Mouse (Mus musculus) E14TG2a.4 (cell line): ENCODE measurements around the gene 4930568D16Rik.

Source experiments
- CTCF ChIP-seq: conservative IDR thresholded peaks from 2 replicates; pipeline ENCODE4 v1.5.1; 2014; ENCODE audit warnings: low read length
- POU5F1 ChIP-seq: IDR thresholded peaks from 2 replicates; pipeline ENCODE4 v1.6.1; 2014; ENCODE audit warnings: low read length, borderline replicate concordance

DNA sequence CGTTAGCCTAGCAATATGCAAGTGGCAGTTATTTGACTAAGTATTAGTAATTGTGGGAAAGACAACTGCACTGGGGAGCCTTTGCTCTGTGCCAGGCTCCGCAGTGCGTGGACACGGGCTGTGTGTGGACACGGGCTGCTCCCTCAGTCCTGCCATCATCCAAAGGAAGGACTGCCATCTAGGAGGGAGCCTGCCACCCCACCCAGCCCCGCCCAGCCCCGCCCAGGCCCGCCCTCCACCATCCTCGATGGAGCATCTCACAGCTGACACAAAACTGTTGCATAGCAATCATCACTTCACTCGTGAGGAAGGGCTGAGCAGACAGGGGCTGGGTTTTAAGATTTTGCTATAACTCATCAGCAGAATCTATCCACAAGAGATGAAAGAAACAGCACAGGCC lies 41.6 kb downstream of the 4930568D16Rik start:
- TF ChIP-seq CTCF = no peak
- TF ChIP-seq POU5F1 = no peak
